20 mouse cellular contexts compared by ENCODE assay signal in the genomic region with DNA sequence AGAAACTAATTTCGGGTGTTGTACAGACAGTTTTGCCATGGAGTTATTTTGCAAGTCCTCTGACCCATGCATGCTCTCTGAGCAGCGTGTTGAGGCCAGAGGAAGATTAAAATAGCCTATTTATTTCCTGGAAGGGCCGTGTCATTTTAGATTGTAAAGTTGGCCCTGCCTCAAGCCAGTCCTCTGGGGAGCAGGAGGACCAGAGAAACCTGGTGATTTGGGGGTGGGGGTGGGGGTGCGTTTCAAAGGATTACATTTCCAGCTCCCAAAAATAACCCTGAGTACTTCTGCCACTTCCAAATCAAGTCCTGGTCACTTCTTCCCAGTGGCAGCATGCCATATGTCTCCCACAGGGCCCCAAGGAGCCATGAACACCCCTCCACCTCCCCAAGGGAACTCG. TPM values are rescaled to one million over a fixed set of nuclear protein-coding genes. Genes with fewer than 3 reads are reported as not detected.
A peak's percentile ranks its signal among the peaks of the same experiment; 100 is the strongest.
DNase-seq lines count a peak whose midpoint lies in the region; ATAC-seq and TF ChIP-seq lines count a peak whose summit lies in the region.
"Had no signal": no experiment of that assay in that cellular context is flagged by ENCODE, and none has a peak within 500 bp of the region (broad histone marks: within the 10 kb centered on the region; RNA-seq: fewer than 3 reads in every experiment).

No protein-coding gene starts in this region.

- no peak for ATAC-seq in lung, postnatal 0 days
- no peak for ATAC-seq in intestine, postnatal 0 days
- ATAC-seq: forebrain, postnatal 0 days had no signal

- no peak overlapping the region for H3K4me3 ChIP-seq in lung, postnatal 0 days (ENCODE audit: low read depth, low read length)
- H3K4me3 ChIP-seq in intestine, postnatal 0 days (ENCODE audit: low read depth, low read length), result no peak overlapping the region
- H3K4me3 ChIP-seq in thymus, adult 2 months (ENCODE audit: control insufficient read depth, insufficient read depth, low read length), result no peak overlapping the region

- no peak overlapping the region for H3K27ac ChIP-seq in lung, postnatal 0 days (ENCODE audit: low read length)
- H3K27ac ChIP-seq in intestine, postnatal 0 days (ENCODE audit: low read depth, low read length), result no peak overlapping the region
- H3K27ac ChIP-seq in thymus, adult 2 months (ENCODE audit: control insufficient read depth, insufficient read depth, low read length), result no peak overlapping the region

- DNase-seq in lung, postnatal 0 days (ENCODE audit: low spot score), result peak; percentile 8
- no peak for DNase-seq in lung, postnatal 14 days
- peak; percentile 84 for DNase-seq in gastrocnemius, adult 18-20 months (ENCODE audit: low spot score)
- DNase-seq in heart, adult 9 months (ENCODE audit: low spot score in 2 of 2), result peak; percentile 60 to 61
- DNase-seq in heart, postnatal 36 days, result peak; percentile 33 to 56
- DNase-seq in thymus, adult 2 months, result no peak
- DNase-seq in urinary bladder, adult 18-20 months (ENCODE audit: low spot score in 2 of 2), result no peak
- DNase-seq: cerebellum, postnatal 36 days; forebrain, postnatal 0 days; liver; lung, adult 2 months had no signal

- no peak for TF ChIP-seq EP300 in lung, postnatal 0 days (IDR thresholded peaks at IDR 0.05)

- H3K4me2 ChIP-seq in lung, postnatal 0 days (replicated peaks; ENCODE audit: low read depth, low read length), result no peak overlapping the region
- no peak overlapping the region for H3K4me2 ChIP-seq in intestine, postnatal 0 days (replicated peaks; ENCODE audit: low read depth)

- no peaks in the 10 kb centered on the region for H3K9me3 ChIP-seq in lung, postnatal 0 days (ENCODE audit: low read length)
- no peaks in the 10 kb centered on the region for H3K9me3 ChIP-seq in intestine, postnatal 0 days (ENCODE audit: control insufficient read depth)

- WGBS in lung, postnatal 0 days, result 40% methylated on average over 5 of the region's 5 CpGs
- WGBS in intestine, postnatal 0 days, result 53% methylated on average over 5 of the region's 5 CpGs
- 56% methylated on average over 5 of the region's 5 CpGs for WGBS in thymus, adult 2 months

- no peaks in the 10 kb centered on the region for H3K27me3 ChIP-seq in lung, postnatal 0 days (replicated peaks; ENCODE audit: insufficient read depth, low read length)
- no peaks in the 10 kb centered on the region for H3K27me3 ChIP-seq in intestine, postnatal 0 days (replicated peaks; ENCODE audit: control insufficient read depth, insufficient read depth, low read length)
- H3K27me3 ChIP-seq in thymus, adult 2 months (ENCODE audit: control insufficient read depth, insufficient read depth, low read length), result no peaks in the 10 kb centered on the region

- TF ChIP-seq CTCF in lung, postnatal 0 days (IDR thresholded peaks at IDR 0.05), result no peak
- no peak for TF ChIP-seq CTCF in intestine, postnatal 0 days (IDR thresholded peaks at IDR 0.05; ENCODE audit: low read depth)
- TF ChIP-seq CTCF in thymus, adult 2 months (IDR thresholded peaks at IDR 0.05; ENCODE audit: borderline replicate concordance, control insufficient read depth, extremely low read depth, insufficient read depth, low read length, poor library complexity), result no peak

- intact Hi-C loops in heart, postnatal 36 days (cut with DNase I), result no loop called here

- TF ChIP-seq POLR2A in thymus, adult 2 months (IDR thresholded peaks at IDR 0.05; ENCODE audit: control insufficient read depth, extremely low read depth, insufficient read depth, low read length, poor library complexity), result no peak

- no peaks in the 10 kb centered on the region for H3K36me3 ChIP-seq in lung, postnatal 0 days (ENCODE audit: insufficient read depth, low read length)
- no peaks in the 10 kb centered on the region for H3K36me3 ChIP-seq in intestine, postnatal 0 days (ENCODE audit: control insufficient read depth, insufficient read depth)
- no peaks in the 10 kb centered on the region for H3K36me3 ChIP-seq in thymus, adult 2 months (ENCODE audit: control insufficient read depth, insufficient read depth, low read length)

- no peak overlapping the region for H3K9ac ChIP-seq in lung, postnatal 0 days (replicated peaks; ENCODE audit: low read depth)
- no peak overlapping the region for H3K9ac ChIP-seq in intestine, postnatal 0 days (ENCODE audit: low read depth, low read length)
- H3K9ac ChIP-seq: forebrain, postnatal 0 days had no signal

- H3K4me1 ChIP-seq in lung, postnatal 0 days (ENCODE audit: insufficient read depth, low read depth, low read length), result no peaks in the 10 kb centered on the region
- H3K4me1 ChIP-seq in intestine, postnatal 0 days (replicated peaks; ENCODE audit: control insufficient read depth, insufficient read depth, low read length), result no peaks in the 10 kb centered on the region
- peaks cover 3% of the 10 kb centered on the region for H3K4me1 ChIP-seq in thymus, adult 2 months (replicated peaks; ENCODE audit: control insufficient read depth, insufficient read depth, low read length)

RNA-seq across cellular contexts. Expression of a gene that starts 1.1 kb away (rescaled TPM):
- polyA plus RNA-seq in lung, postnatal 0 days (2015; fragmentation: Nextera tagmentation; extraction: Ambion mirVana), result 39.8 and 54.8 TPM in 2 replicates
- 100 to 1,000 TPM; 145 to 270 TPM for total RNA-seq in gastrocnemius, adult 18-20 months (2021)
- total RNA-seq in heart, postnatal 36 days (2021), result 100 to 1,000 TPM; 289 to 311 TPM
- 4.5 and 4.8 TPM in 2 replicates for polyA plus RNA-seq in intestine, postnatal 0 days (2015; fragmentation: Nextera tagmentation; extraction: Ambion mirVana)
- 0.31 and 2.2 TPM in 2 replicates for polyA plus RNA-seq in thymus, adult 2 months (2012; rRNA removed)
- total RNA-seq: megakaryocyte-erythroid progenitor cell, adult 5-6 weeks; monocyte, adult 5-6 weeks had no signal

RNA-seq across cellular contexts. Expression of a gene that starts 2.2 kb away (rescaled TPM):
- polyA plus RNA-seq in lung, postnatal 0 days (2015; fragmentation: Nextera tagmentation; extraction: Ambion mirVana), result not detected in 2 replicates
- total RNA-seq in gastrocnemius, adult 18-20 months (2021), result not detected
- total RNA-seq in heart, postnatal 36 days (2021), result not detected
- not detected in 2 replicates for polyA plus RNA-seq in intestine, postnatal 0 days (2015; fragmentation: Nextera tagmentation; extraction: Ambion mirVana)
- not detected in 2 replicates for polyA plus RNA-seq in thymus, adult 2 months (2012; rRNA removed)
- total RNA-seq: forebrain, postnatal 0 days; granulocyte monocyte progenitor cell, adult 5-6 weeks; left cerebral cortex, postnatal 10 days; megakaryocyte-erythroid progenitor cell, adult 5-6 weeks; monocyte, adult 5-6 weeks had no signal
- polyA plus RNA-seq: embryonic facial prominence, embryonic 11.5 days; forebrain, postnatal 0 days; kidney, embryonic 16.5 days; lung, adult 2 months; neural tube, embryonic 14.5 days; thymus, postnatal 0 days had no signal

RNA-seq across cellular contexts. Expression of a gene that starts 57.1 kb away (rescaled TPM):
- polyA plus RNA-seq in lung, postnatal 0 days (2015; fragmentation: Nextera tagmentation; extraction: Ambion mirVana), result 23.9 and 24.3 TPM in 2 replicates
- total RNA-seq in gastrocnemius, adult 18-20 months (2021), result 100 to 1,000 TPM; 105 to 108 TPM
- total RNA-seq in heart, postnatal 36 days (2021), result 100 to 1,000 TPM; 219 to 255 TPM
- 26.4 and 30.2 TPM in 2 replicates for polyA plus RNA-seq in intestine, postnatal 0 days (2015; fragmentation: Nextera tagmentation; extraction: Ambion mirVana)
- 14.9 and 17.8 TPM in 2 replicates for polyA plus RNA-seq in thymus, adult 2 months (2012; rRNA removed)

Comparison
In these comparisons a context has a peak if more than half of its experiments do, and no peak if none do; other contexts are left out.
1. DNase-seq: peak in lung, postnatal 0 days (single experiment), gastrocnemius, adult 18-20 months (single experiment), heart, adult 9 months (2 of 2) and heart, postnatal 36 days (2 of 2); none in lung, postnatal 14 days (single experiment), thymus, adult 2 months (single experiment) and urinary bladder, adult 18-20 months (0 of 2).